Mouse (Mus musculus) erythroblast, embryonic 14.5 days (primary cell): ENCODE results near the gene Dxo.

Experiments
- GATA1 ChIP-seq: IDR thresholded peaks from 2 replicates; pipeline ENCODE4 v1.6.1; 2012; ENCODE audit warnings: low read length, inconsistent platforms, mixed read lengths
- TAL1 ChIP-seq: IDR thresholded peaks from 3 replicates; pipeline ENCODE4 v1.6.1; 2012; ENCODE audit warnings: low read length, inconsistent platforms, mixed read lengths

DNA sequence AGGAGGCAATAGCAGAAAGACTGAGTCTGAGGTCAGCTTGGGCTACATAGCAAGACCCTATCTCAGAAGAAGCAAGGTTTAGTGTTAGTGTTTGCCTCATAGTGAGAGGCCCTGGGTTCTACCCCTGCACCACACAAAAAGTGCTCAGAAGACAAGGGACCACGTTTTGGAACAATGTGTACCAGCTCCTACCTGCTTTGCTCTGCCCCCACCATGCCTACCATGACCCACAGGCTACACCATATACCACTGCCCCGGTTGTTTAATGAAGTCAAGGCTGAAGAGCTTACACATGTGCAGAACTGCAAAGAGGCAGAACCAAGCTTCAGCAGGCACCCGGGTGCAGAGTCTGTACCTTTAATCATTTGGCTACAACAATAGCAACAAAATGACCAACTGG, 29.6 kb upstream of the Dxo start:
- TF ChIP-seq GATA1 (no peak), TAL1 (no peak)
